ENCODE assay signal across 8 mouse cellular contexts in the genomic region with DNA sequence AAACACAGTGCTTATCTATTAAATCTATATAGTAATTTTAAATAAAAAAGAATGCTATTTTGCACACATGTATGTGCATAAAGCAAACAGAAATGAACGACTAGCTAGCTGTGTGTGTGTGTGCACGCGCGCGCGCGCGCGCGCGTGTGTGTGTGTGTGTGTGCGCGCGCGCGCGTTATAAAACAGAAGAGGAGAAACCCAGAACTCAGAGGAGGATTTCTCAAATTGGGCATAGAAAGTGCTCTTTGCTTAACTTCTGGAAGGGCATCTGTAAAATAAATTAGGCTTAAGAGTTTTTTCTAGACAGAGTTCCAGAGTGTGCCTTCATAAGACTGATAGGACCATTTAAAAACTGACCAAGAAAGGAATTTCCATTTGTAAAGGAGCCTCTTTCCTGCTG. TPM values are rescaled to one million over a fixed set of nuclear protein-coding genes. Genes with fewer than 3 reads are reported as not detected.
A peak's percentile ranks its signal among the peaks of the same experiment; 100 is the strongest.
DNase-seq lines count a peak whose midpoint lies in the region; ATAC-seq and TF ChIP-seq lines count a peak whose summit lies in the region.

No protein-coding gene starts in this region.

- H3K4me2 ChIP-seq in hindbrain, postnatal 0 days (ENCODE audit: low read depth, low read length) = peak overlapping the region; percentile 61
- peak overlapping the region; percentile 72 for H3K4me2 ChIP-seq in midbrain, embryonic 14.5 days (ENCODE audit: low read length)

- no peak overlapping the region for H3K9ac ChIP-seq in hindbrain, postnatal 0 days (replicated peaks; ENCODE audit: low read length)
- peak overlapping the region; percentile 57; the same call in 1 of the 2 replicates for H3K9ac ChIP-seq in midbrain, embryonic 14.5 days (replicated peaks; ENCODE audit: low read length)

- H3K4me3 ChIP-seq in heart, embryonic 10.5 days = peak overlapping the region; percentile 87
- H3K4me3 ChIP-seq in E14TG2a.4 (replicated peaks; ENCODE audit: low read length) = peak overlapping the region; percentile 88
- H3K4me3 ChIP-seq in hindbrain, postnatal 0 days (ENCODE audit: low read length) = peak overlapping the region; percentile 75
- H3K4me3 ChIP-seq in midbrain, embryonic 14.5 days (replicated peaks; ENCODE audit: low read depth, low read length) = peak overlapping the region; percentile 66

- 40% methylated on average over 17 of the region's 17 CpGs for WGBS in heart, embryonic 10.5 days
- WGBS in hindbrain, postnatal 0 days = 30% methylated on average over 17 of the region's 17 CpGs
- 44% methylated on average over 17 of the region's 17 CpGs for WGBS in midbrain, embryonic 14.5 days

- no peak for ATAC-seq in hindbrain, postnatal 0 days
- no peak for ATAC-seq in midbrain, embryonic 14.5 days (ENCODE audit: low FRiP score, low TSS enrichment)
- no peak for ATAC-seq in erythroid progenitor cell, adult 5-6 weeks (replicated peaks; ENCODE audit: low FRiP score, poor library complexity, severe bottlenecking)

- no peaks in the 10 kb centered on the region for H3K27me3 ChIP-seq in heart, embryonic 10.5 days (ENCODE audit: insufficient read depth, poor library complexity, severe bottlenecking)
- H3K27me3 ChIP-seq in E14TG2a.4 (ENCODE audit: insufficient read depth, low read length) = no peaks in the 10 kb centered on the region
- H3K27me3 ChIP-seq in hindbrain, postnatal 0 days (ENCODE audit: insufficient read depth, low read length) = no peaks in the 10 kb centered on the region
- H3K27me3 ChIP-seq in midbrain, embryonic 14.5 days (ENCODE audit: control insufficient read depth, insufficient read depth, low read length) = no peaks in the 10 kb centered on the region

- no peak for DNase-seq in heart, embryonic 10.5 days (ENCODE audit: low spot score)
- no peak for DNase-seq in heart, postnatal 25 days (ENCODE audit: low spot score)
- DNase-seq in embryo, embryonic 10.5 days (ENCODE audit: low spot score) = peak; percentile 80
- DNase-seq in hindbrain, postnatal 0 days (ENCODE audit: low spot score) = peak; percentile 77
- peak; percentile 85 for DNase-seq in midbrain, embryonic 14.5 days
- DNase-seq in ovary, postnatal 10 days (ENCODE audit: low spot score) = no peak

- intact Hi-C loops in heart, postnatal 25 days (cut with DNase I) = no loop called here

- no peaks in the 10 kb centered on the region for H3K9me3 ChIP-seq in heart, embryonic 10.5 days
- peaks cover 11% of the 10 kb centered on the region for H3K9me3 ChIP-seq in E14TG2a.4 (ENCODE audit: low read length)
- H3K9me3 ChIP-seq in hindbrain, postnatal 0 days (ENCODE audit: low read length) = no peaks in the 10 kb centered on the region
- no peaks in the 10 kb centered on the region for H3K9me3 ChIP-seq in midbrain, embryonic 14.5 days (ENCODE audit: control insufficient read depth, low read length)

- TF ChIP-seq CTCF in E14TG2a.4 (conservative IDR thresholded peaks at IDR 0.05; ENCODE audit: low read length) = no peak
- TF ChIP-seq CTCF in hindbrain, postnatal 0 days (IDR thresholded peaks at IDR 0.05; ENCODE audit: low read depth) = no peak

- no peaks in the 10 kb centered on the region for H3K4me1 ChIP-seq in heart, embryonic 10.5 days
- H3K4me1 ChIP-seq in E14TG2a.4 (replicated peaks; ENCODE audit: low read depth, low read length) = peaks cover 5% of the 10 kb centered on the region
- H3K4me1 ChIP-seq in hindbrain, postnatal 0 days (ENCODE audit: insufficient read depth, low read length) = no peaks in the 10 kb centered on the region
- 0 out of 2 replicates have a peak, but pooled peaks cover 3% of the 10 kb centered on the region for H3K4me1 ChIP-seq in midbrain, embryonic 14.5 days (ENCODE audit: control insufficient read depth, insufficient read depth, low read length)

- H3K36me3 ChIP-seq in heart, embryonic 10.5 days = no peaks in the 10 kb centered on the region
- no peaks in the 10 kb centered on the region for H3K36me3 ChIP-seq in E14TG2a.4 (ENCODE audit: insufficient read depth, low read length)
- no peaks in the 10 kb centered on the region for H3K36me3 ChIP-seq in hindbrain, postnatal 0 days (ENCODE audit: insufficient read depth, low read length)
- peaks cover 6% of the 10 kb centered on the region; the same call in 1 of the 2 replicates for H3K36me3 ChIP-seq in midbrain, embryonic 14.5 days (ENCODE audit: control insufficient read depth, insufficient read depth, low read length)

- no peak overlapping the region; the same call in 1 of the 2 replicates for H3K27ac ChIP-seq in heart, embryonic 10.5 days
- H3K27ac ChIP-seq in hindbrain, postnatal 0 days = no peak overlapping the region
- no peak overlapping the region for H3K27ac ChIP-seq in midbrain, embryonic 14.5 days (replicated peaks; ENCODE audit: low read depth, low read length)

RNA-seq across cellular contexts. Expression of a gene that starts 1.3 kb away (rescaled TPM):
- 94.2 and 106 TPM in 2 replicates for polyA plus RNA-seq in heart, embryonic 10.5 days (2016; fragmentation: Nextera tagmentation; extraction: Ambion mirVana)
- 10 to 100 TPM; 57.0 to 61.5 TPM for total RNA-seq in heart, postnatal 25 days (2021)
- 56.8 and 77.4 TPM in 2 replicates for total RNA-seq in hindbrain, postnatal 0 days (2014; rRNA removed)
- 131 and 140 TPM in 2 replicates for polyA plus RNA-seq in hindbrain, postnatal 0 days (2015; fragmentation: Nextera tagmentation; extraction: Ambion mirVana)
- 132 and 133 TPM in 2 replicates for polyA plus RNA-seq in midbrain, embryonic 14.5 days (2014; fragmentation: Nextera tagmentation; extraction: Ambion mirVana)
- total RNA-seq in erythroid progenitor cell, adult 5-6 weeks (2015; ENCODE audit: low replicate concordance) = 3.2 and 32.7 TPM in 2 replicates
- total RNA-seq in erythroid progenitor cell, adult 5-6 weeks (2017; ENCODE audit: low replicate concordance) = 12.9 and 26.7 TPM in 2 replicates

RNA-seq across cellular contexts. Expression of a gene that starts 49.0 kb away (rescaled TPM):
- 34.4 and 36.2 TPM in 2 replicates for polyA plus RNA-seq in heart, embryonic 10.5 days (2016; fragmentation: Nextera tagmentation; extraction: Ambion mirVana)
- 10 to 100 TPM; 42.3 to 46.7 TPM for total RNA-seq in heart, postnatal 25 days (2021)
- total RNA-seq in hindbrain, postnatal 0 days (2014; rRNA removed) = 23.0 and 45.1 TPM in 2 replicates
- polyA plus RNA-seq in hindbrain, postnatal 0 days (2015; fragmentation: Nextera tagmentation; extraction: Ambion mirVana) = 43.6 and 49.4 TPM in 2 replicates
- polyA plus RNA-seq in midbrain, embryonic 14.5 days (2014; fragmentation: Nextera tagmentation; extraction: Ambion mirVana) = 39.6 and 44.9 TPM in 2 replicates
- 3.6 TPM in 1 of 2 replicates, not detected in the other for total RNA-seq in erythroid progenitor cell, adult 5-6 weeks (2015; ENCODE audit: low replicate concordance)
- total RNA-seq in erythroid progenitor cell, adult 5-6 weeks (2017; ENCODE audit: low replicate concordance) = 3.7 TPM in 1 of 2 replicates, not detected in the other

RNA-seq across cellular contexts. Expression of a gene that starts 49.1 kb away (rescaled TPM):
- 33.0 and 38.2 TPM in 2 replicates for polyA plus RNA-seq in heart, embryonic 10.5 days (2016; fragmentation: Nextera tagmentation; extraction: Ambion mirVana)
- 10 to 100 TPM; 42.5 to 43.6 TPM for total RNA-seq in heart, postnatal 25 days (2021)
- 13.4 and 17.5 TPM in 2 replicates for total RNA-seq in hindbrain, postnatal 0 days (2014; rRNA removed)
- polyA plus RNA-seq in hindbrain, postnatal 0 days (2015; fragmentation: Nextera tagmentation; extraction: Ambion mirVana) = 19.8 and 24.8 TPM in 2 replicates
- 32.9 and 35.5 TPM in 2 replicates for polyA plus RNA-seq in midbrain, embryonic 14.5 days (2014; fragmentation: Nextera tagmentation; extraction: Ambion mirVana)
- 6.5 and 15.1 TPM in 2 replicates for total RNA-seq in erythroid progenitor cell, adult 5-6 weeks (2015; ENCODE audit: low replicate concordance)
- total RNA-seq in erythroid progenitor cell, adult 5-6 weeks (2017; ENCODE audit: low replicate concordance) = 12.8 and 18.4 TPM in 2 replicates

Comparison
In these comparisons a context has a peak if more than half of its experiments do, and no peak if none do; other contexts are left out.
1. DNase-seq: peak in embryo, embryonic 10.5 days (single experiment), hindbrain, postnatal 0 days (single experiment) and midbrain, embryonic 14.5 days (single experiment); none in heart, embryonic 10.5 days (single experiment), heart, postnatal 25 days (single experiment) and ovary, postnatal 10 days (single experiment).
2. Peak in every context shown above with its lines, with median percentiles within 50 percentile points of each other: H3K4me3 ChIP-seq.